Mouse (Mus musculus) midbrain, embryonic 16.5 days (tissue): Measurements from ENCODE around the gene Stag1. TPM values are rescaled to one million over a fixed set of nuclear protein-coding genes. Genes with fewer than 3 reads are reported as not detected.

Experiments
- ATAC-seq: fragments of 200-750 bp; cut with Nextera tagmentation; 2 replicates; pipeline ENCODE4 v1.8.0; 2017; ENCODE audit warnings: moderate TSS enrichment
- H3K27ac ChIP-seq: fragments of 300-500 bp; sonication (generic); 2 replicates; pipeline ENCODE4 v1.5.1; 2014; ENCODE audit warnings: mild to moderate bottlenecking, low read length, mixed read lengths
- H3K27me3 ChIP-seq: fragments of 300-500 bp; sonication (generic); 2 replicates; pipeline ENCODE4 v1.6.1; 2014; ENCODE audit warnings: low read depth, low read length, mixed read lengths; ENCODE audit not compliant: control insufficient read depth, insufficient read depth
- H3K36me3 ChIP-seq: fragments of 300-500 bp; sonication (generic); 2 replicates; pipeline ENCODE4 v1.6.1; 2014; ENCODE audit warnings: mild to moderate bottlenecking, low read length, moderate library complexity, mixed read lengths; ENCODE audit not compliant: control insufficient read depth, insufficient read depth
- H3K4me1 ChIP-seq: fragments of 300-500 bp; sonication (generic); 2 replicates; pipeline ENCODE4 v1.6.1; 2014; ENCODE audit warnings: mild to moderate bottlenecking, low read length, mixed read lengths; ENCODE audit not compliant: control insufficient read depth, insufficient read depth
- H3K4me2 ChIP-seq: fragments of 300-500 bp; sonication (generic); 2 replicates; pipeline ENCODE4 v1.6.1; 2014; ENCODE audit warnings: mild to moderate bottlenecking, low read length, mixed read lengths
- H3K4me3 ChIP-seq: fragments of 300-500 bp; sonication (generic); 2 replicates; pipeline ENCODE4 v1.5.1; 2014; ENCODE audit warnings: low read depth, mild to moderate bottlenecking, low read length, moderate library complexity, mixed read lengths
- H3K9ac ChIP-seq: fragments of 300-500 bp; sonication (generic); 2 replicates; pipeline ENCODE4 v1.6.1; 2014; ENCODE audit warnings: low read depth, low read length, mixed read lengths
- H3K9me3 ChIP-seq: fragments of 300-500 bp; sonication (generic); replicated peaks from 2 replicates; pipeline ENCODE4 v1.6.1; 2014; ENCODE audit warnings: mild to moderate bottlenecking, low read length, mixed read lengths; ENCODE audit not compliant: control insufficient read depth, poor library complexity, severe bottlenecking
- WGBS: fragments of 180-500 bp; shearing (Covaris S2); extraction: QIAGEN DNeasy Blood & Tissue Kit; methylation state at CpG from one replicate; pipeline ENCODE4 v1.1.7; 2014; 5-methylcytosine and 5-hydroxymethylcytosine counted together
- polyA plus RNA-seq: library from polyadenylated mRNA; unstranded; fragments of >200 nt; fragmentation: Nextera tagmentation; extraction: Ambion mirVana; gene quantifications from 2 replicates; pipeline ENCODE4 v1.2.1, GENCODE M21; 2015

The Stag1 gene
- polyA plus RNA-seq, 1 experiment from 2014 or later: 26.5 TPM

DNA sequence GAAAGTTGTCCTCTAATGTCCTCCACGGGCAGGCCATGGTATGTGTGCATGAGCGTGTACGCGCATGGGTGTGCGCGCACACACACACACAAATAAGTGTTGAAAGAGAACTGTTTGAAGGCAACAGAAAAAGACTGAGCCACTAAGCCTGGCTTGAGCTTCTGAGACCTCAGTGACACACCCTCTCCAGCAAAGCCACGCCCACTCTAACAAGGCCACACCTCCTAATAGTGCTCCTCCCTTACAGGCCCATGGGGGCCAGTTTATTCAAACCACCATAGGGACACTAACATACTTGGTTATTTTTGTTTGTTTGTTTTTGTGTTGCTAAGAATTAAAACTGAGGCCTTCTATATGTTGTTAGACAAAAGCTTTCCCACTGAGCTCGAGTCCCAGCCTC lies 1.3 kb upstream of the Stag1 start:
- Histone ChIP-seq H3K36me3 (no peaks in the 10 kb centered on the region), H3K4me1 (peaks cover 8% of the 10 kb centered on the region; the same call in 1 of the 2 replicates), H3K9ac (no peak overlapping the region), H3K4me3 (no peak overlapping the region), H3K27me3 (no peaks in the 10 kb centered on the region), H3K27ac (no peak overlapping the region), H3K4me2 (no peak overlapping the region), H3K9me3 (no peaks in the 10 kb centered on the region)
- no peak for ATAC-seq
- 89% methylated on average over 8 of the region's 8 CpGs for WGBS

DNA sequence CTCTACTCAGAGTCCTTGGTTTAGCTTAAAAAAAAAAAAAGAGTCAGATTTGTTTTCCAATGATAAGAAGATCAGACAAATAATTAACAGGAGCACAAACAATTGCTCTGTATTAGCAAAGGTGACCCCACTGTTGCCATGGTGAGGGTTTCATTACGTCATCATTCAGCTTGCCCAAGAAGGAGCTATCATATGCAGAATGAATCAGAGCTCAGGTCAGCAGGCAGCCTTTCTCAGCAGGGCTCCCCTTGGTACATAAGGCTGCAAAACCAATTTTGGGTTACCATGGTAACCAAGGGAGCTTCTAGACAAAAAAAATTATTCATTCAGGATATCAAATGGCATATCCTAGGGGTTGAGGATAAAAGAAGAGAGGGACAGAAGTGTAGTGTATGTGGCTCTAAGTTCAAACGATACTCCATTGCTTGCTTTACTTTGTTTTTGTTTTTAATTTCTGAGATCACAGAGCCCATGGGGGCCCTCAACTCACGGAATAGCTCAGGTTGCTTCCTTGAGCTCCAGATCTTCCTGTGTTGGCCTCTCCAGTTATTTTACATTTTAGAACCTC lies 2.2 kb downstream of the Stag1 start:
- peak overlapping the region; percentile 35 for H3K27ac ChIP-seq
- peak; percentile 76 for ATAC-seq
- WGBS: 26% methylated on average over 3 of the region's 3 CpGs

DNA sequence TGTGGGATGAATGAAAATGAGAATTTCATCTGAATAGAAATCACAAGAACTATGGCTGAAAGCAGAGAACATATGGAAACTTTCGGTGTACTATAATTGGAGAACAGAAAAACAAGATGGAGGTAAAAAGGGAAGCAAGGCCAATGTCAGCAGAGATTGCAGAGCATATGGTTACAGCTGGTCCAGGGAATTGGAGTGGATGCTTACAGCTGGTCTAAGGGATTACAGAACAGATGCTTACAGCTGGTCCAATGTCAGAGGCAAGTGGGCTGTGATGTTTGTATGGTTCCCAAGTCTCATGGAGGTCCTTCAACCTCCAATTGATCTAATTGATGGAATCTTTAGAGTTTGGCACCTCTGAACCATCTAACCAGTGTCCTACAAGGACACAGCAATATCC lies 4.5 kb downstream of the Stag1 start:
- Histone ChIP-seq H3K9ac (no peak overlapping the region), H3K4me3 (no peak overlapping the region), H3K4me2 (no peak overlapping the region), H3K27ac (no peak overlapping the region), H3K9me3 (no peaks in the 10 kb centered on the region), H3K27me3 (no peaks in the 10 kb centered on the region), H3K36me3 (no peaks in the 10 kb centered on the region), H3K4me1 (peaks cover 8% of the 10 kb centered on the region; the same call in 1 of the 2 replicates)
- ATAC-seq: no peak
- WGBS: 91% methylated on average over 1 of the region's 1 CpGs

More for the DNA sequence above, 2.2 kb downstream of the Stag1 start:
- no peaks in the 10 kb centered on the region for H3K36me3 ChIP-seq
- no peak overlapping the region for H3K4me3 ChIP-seq
- no peaks in the 10 kb centered on the region for H3K9me3 ChIP-seq
- H3K9ac ChIP-seq: no peak overlapping the region
- H3K4me2 ChIP-seq: no peak overlapping the region
- peaks cover 8% of the 10 kb centered on the region; the same call in 1 of the 2 replicates for H3K4me1 ChIP-seq
- H3K27me3 ChIP-seq: no peaks in the 10 kb centered on the region

DNA sequence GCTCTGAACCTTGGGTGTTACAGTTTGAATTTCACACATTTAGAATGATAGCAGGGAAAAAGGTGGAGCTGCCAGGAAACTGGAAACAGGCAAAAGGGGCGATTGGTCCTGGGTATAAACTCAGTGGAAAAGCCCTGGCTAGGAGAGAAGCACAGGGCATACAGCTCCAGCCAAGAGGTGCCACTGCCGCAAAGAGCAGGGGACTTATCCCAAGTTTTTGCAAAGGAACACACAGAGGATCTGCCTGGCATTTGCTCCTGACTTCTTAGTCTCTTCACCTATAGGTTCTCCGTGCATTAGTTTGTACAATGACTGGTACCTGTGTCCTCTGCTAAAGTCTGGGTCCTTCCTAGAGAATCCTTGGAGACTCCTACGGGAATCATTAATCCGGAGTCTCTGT lies 5.6 kb downstream of the Stag1 start:
- Histone ChIP-seq H3K27me3 (no peaks in the 10 kb centered on the region), H3K9ac (no peak overlapping the region), H3K27ac (no peak overlapping the region), H3K4me1 (peaks cover 8% of the 10 kb centered on the region; the same call in 1 of the 2 replicates), H3K9me3 (no peaks in the 10 kb centered on the region), H3K4me3 (no peak overlapping the region), H3K4me2 (no peak overlapping the region), H3K36me3 (no peaks in the 10 kb centered on the region)
- WGBS: 71% methylated on average over 5 of the region's 5 CpGs
- ATAC-seq: no peak

DNA sequence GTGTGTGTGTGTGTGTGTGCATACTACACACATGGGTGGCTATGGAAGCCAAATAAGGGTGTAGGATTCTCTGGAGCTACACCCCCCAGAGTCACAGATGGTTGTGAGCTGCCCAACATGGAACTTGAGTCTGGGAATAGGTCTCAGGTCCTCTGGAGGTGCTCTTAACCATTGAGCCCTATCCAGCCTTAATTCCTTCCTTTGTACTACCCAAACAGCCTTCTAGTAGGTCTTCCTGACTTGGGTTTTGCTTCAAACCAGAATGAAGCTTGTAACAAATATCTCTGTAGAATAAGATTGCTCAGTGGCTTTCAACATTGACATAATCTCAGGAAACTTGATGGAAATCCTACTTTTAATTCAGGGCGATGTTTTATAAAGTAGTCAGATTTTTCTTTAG lies 7.9 kb downstream of the Stag1 start:
- no peak for ATAC-seq
- no peaks in the 10 kb centered on the region for H3K9me3 ChIP-seq

DNA sequence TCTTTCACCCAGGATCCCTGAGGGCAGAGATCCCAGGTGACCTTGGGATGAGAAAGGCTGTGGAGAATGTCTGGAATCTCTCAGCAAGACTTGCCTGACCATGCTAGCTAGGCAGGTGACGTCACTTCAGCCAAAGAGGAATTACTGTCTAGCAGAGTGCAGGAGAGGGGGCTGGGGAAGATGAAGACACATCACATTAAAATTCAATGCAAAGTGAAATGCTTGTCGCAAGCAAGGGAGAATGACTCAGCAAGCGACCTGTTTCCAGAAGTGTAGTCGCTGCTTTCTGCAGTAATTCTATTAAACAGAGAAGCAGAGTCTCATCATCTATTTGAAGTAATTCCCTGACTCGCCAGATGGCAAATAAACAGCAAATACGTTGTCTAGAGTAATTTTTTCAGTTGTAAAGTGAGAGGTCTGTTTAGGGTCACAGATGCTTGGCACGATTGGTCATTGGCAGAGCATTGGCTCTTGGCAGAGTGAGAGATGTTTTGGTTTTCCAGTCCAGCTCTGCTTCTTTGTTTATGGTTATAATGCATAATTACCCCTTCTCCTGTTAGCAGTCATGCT lies 8.5 kb downstream of the Stag1 start:
- no peaks in the 10 kb centered on the region for H3K36me3 ChIP-seq
- no peak overlapping the region for H3K4me2 ChIP-seq
- no peaks in the 10 kb centered on the region for H3K9me3 ChIP-seq
- H3K27me3 ChIP-seq: no peaks in the 10 kb centered on the region
- H3K4me3 ChIP-seq: no peak overlapping the region
- no peak for ATAC-seq
- no peak overlapping the region for H3K9ac ChIP-seq
- no peak overlapping the region; the same call in 1 of the 2 replicates for H3K27ac ChIP-seq
- no peaks in the 10 kb centered on the region; the same call in 1 of the 2 replicates for H3K4me1 ChIP-seq
- WGBS: 42% methylated on average over 7 of the region's 7 CpGs

More for the DNA sequence above, 7.9 kb downstream of the Stag1 start:
- Histone ChIP-seq H3K4me1 (no peaks in the 10 kb centered on the region; the same call in 1 of the 2 replicates), H3K9ac (no peak overlapping the region), H3K27me3 (no peaks in the 10 kb centered on the region), H3K36me3 (no peaks in the 10 kb centered on the region), H3K4me3 (no peak overlapping the region), H3K4me2 (no peak overlapping the region), H3K27ac (no peak overlapping the region)
- 94% methylated on average over 1 of the region's 1 CpGs for WGBS

DNA sequence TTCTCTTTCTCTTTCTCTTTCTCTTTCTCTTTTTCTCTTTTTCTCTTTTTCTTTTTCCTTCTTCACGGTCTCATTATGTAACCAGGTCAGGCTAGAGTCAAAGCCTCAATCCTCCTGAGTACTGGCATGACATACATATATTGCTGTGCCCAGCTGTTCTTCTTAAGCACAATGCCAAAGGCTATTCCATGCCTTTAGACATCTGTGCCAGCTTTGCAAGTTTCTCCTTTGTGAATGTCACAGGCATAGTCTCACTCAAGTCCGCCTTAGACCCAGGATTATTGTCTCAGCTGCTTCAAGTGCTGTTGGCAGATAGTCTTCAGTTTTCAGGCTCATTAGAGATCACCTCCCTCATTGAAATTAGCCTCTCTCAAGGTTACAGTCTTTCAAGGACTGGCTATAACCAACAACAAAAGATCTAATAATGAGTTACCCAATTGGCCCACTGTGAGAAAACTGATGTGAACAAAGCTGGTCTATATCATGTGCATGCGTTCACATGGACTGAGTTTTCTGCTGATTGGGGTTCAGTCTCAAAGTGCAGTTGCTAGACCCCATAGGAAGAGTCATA lies 16.0 kb downstream of the Stag1 start:
- WGBS: 62% methylated on average over 3 of the region's 3 CpGs

DNA sequence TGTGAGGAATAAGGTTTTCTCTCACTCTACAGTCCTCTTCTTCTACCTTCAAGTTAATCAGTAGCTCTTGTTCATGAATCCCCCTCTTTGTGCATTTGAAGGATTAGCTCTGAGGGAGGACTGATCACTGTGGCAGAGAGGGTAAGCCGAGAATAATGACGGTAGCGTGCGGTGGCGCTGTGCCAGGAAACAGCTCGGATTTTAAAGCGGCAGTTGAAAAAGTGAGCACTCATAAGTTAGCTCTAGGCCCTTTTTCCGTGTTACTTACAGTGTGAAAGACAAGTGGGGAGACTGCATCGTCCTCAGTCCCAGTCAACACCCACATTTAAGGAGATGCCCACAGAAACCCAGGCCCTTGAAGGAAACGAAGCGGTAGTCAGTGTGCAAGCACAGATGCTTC lies 19.3 kb downstream of the Stag1 start:
- Histone ChIP-seq H3K27ac (peak overlapping the region; percentile 33; the same call in 1 of the 2 replicates), H3K36me3 (no peaks in the 10 kb centered on the region), H3K4me3 (no peak overlapping the region), H3K4me2 (peak overlapping the region; percentile 17; the same call in 1 of the 2 replicates), H3K9ac (no peak overlapping the region), H3K27me3 (no peaks in the 10 kb centered on the region), H3K9me3 (no peaks in the 10 kb centered on the region), H3K4me1 (no peaks in the 10 kb centered on the region)
- no peak for ATAC-seq
- WGBS: 19% methylated on average over 11 of the region's 11 CpGs

More for the DNA sequence above, 16.0 kb downstream of the Stag1 start:
- Histone ChIP-seq H3K4me3 (no peak overlapping the region), H3K36me3 (no peaks in the 10 kb centered on the region), H3K27me3 (no peaks in the 10 kb centered on the region), H3K4me2 (no peak overlapping the region), H3K27ac (no peak overlapping the region), H3K9ac (no peak overlapping the region), H3K9me3 (no peaks in the 10 kb centered on the region), H3K4me1 (no peaks in the 10 kb centered on the region)
- ATAC-seq: no peak

DNA sequence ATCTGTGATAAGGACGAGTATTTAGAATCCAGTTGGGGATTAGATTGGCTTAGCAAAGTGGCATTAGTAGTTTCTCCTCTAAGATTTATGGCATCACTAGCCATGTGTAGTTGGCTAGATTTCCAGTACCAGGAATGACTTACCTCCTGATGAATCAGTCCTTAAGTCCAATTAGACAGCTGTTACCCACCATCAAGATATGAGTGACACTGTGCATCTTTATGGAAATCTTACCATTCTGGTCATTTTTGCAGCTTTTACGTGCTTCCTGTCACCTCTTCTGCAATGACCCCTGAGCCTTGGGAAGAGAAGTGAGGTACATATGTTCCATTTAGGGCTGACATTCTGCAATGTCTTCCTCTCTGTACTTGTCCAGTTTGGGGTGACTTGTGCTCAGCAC lies 28.7 kb downstream of the Stag1 start:
- no peak overlapping the region for H3K4me2 ChIP-seq
- no peaks in the 10 kb centered on the region for H3K36me3 ChIP-seq
- H3K9ac ChIP-seq: no peak overlapping the region
- H3K27ac ChIP-seq: no peak overlapping the region
- H3K27me3 ChIP-seq: no peaks in the 10 kb centered on the region
- no peak for ATAC-seq
- H3K9me3 ChIP-seq: no peaks in the 10 kb centered on the region
- 84% methylated on average over 2 of the region's 2 CpGs for WGBS
- H3K4me1 ChIP-seq: no peaks in the 10 kb centered on the region
- no peak overlapping the region for H3K4me3 ChIP-seq
